In genomic region chr10:59323100-59323487, GRCm38 (mm10) we compare ENCODE assay signal across 8 mouse cellular contexts. TPM values are rescaled to one million over a fixed set of nuclear protein-coding genes. Genes with fewer than 3 reads are reported as not detected.
DNase-seq lines count a peak whose midpoint lies in the region; ATAC-seq and TF ChIP-seq lines count a peak whose summit lies in the region.

Gene P4ha1, plus strand, starts transcription at chr10:59323296.

- peak; percentile 99 for DNase-seq in forebrain, embryonic 14.5 days (ENCODE audit: low spot score)
- peak; percentile 99 to 100 for DNase-seq in heart, postnatal 14 days
- DNase-seq in layer of hippocampus, adult 11-12 months (ENCODE audit: low spot score) = peak; percentile 99
- DNase-seq in lung, adult 18-20 months = peak; percentile 99
- peak; percentile 98 for DNase-seq in testis, postnatal 14 days (ENCODE audit: low spot score)

- H3K36me3 ChIP-seq in ES-Bruce4 (ENCODE audit: control insufficient read depth, insufficient read depth, low read length, poor library complexity, severe bottlenecking) = no peaks in the 10 kb centered on the region
- no peaks in the 10 kb centered on the region for H3K36me3 ChIP-seq in forebrain, embryonic 14.5 days (ENCODE audit: control insufficient read depth, insufficient read depth, low read length)
- H3K36me3 ChIP-seq in neural tube, embryonic 15.5 days = no peaks in the 10 kb centered on the region

- H3K4me3 ChIP-seq in ES-Bruce4 (ENCODE audit: low read depth, low read length) = peak within 1 kb of the TSS; percentile 77
- H3K4me3 ChIP-seq in forebrain, embryonic 14.5 days (ENCODE audit: low read depth, low read length) = peak within 1 kb of the TSS; percentile 84
- H3K4me3 ChIP-seq in neural tube, embryonic 15.5 days (replicated peaks) = peak within 1 kb of the TSS; percentile 64

- H3K9me3 ChIP-seq in ES-Bruce4 (replicated peaks; ENCODE audit: control insufficient read depth, insufficient read depth, low read length, poor library complexity, severe bottlenecking) = no peaks in the 10 kb centered on the region
- H3K9me3 ChIP-seq in forebrain, embryonic 14.5 days (replicated peaks; ENCODE audit: control insufficient read depth, low read length) = no peaks in the 10 kb centered on the region
- H3K9me3 ChIP-seq in neural tube, embryonic 15.5 days (replicated peaks) = no peaks in the 10 kb centered on the region

- peak; percentile 61 for TF ChIP-seq CTCF in ES-Bruce4 (IDR thresholded peaks at IDR 0.05; ENCODE audit: low read depth, low read length)

- 0% methylated on average over 36 of the region's 39 CpGs for WGBS in forebrain, embryonic 14.5 days
- under 1% methylated on average over 38 of the region's 39 CpGs for WGBS in neural tube, embryonic 15.5 days

- no peaks in the 10 kb centered on the region for H3K27me3 ChIP-seq in ES-Bruce4 (ENCODE audit: control insufficient read depth, insufficient read depth, low read length, poor library complexity, severe bottlenecking)
- no peaks in the 10 kb centered on the region for H3K27me3 ChIP-seq in forebrain, embryonic 14.5 days (replicated peaks; ENCODE audit: control insufficient read depth, insufficient read depth, low read length)
- H3K27me3 ChIP-seq in neural tube, embryonic 15.5 days (replicated peaks) = no peaks in the 10 kb centered on the region

- peak; percentile 76; the same call in 1 of the 2 replicates for TF ChIP-seq EP300 in ES-Bruce4 (IDR thresholded peaks at IDR 0.05; ENCODE audit: insufficient read depth, low read depth, low read length)

- ATAC-seq in cerebellum, adult (ENCODE audit: insufficient number of reproducible peaks, low FRiP score, low TSS enrichment) = peak; percentile 98
- peak; percentile 99 for ATAC-seq in forebrain, embryonic 14.5 days
- peak; percentile 99 for ATAC-seq in neural tube, embryonic 15.5 days (ENCODE audit: low FRiP score)

- H3K27ac ChIP-seq in ES-Bruce4 (ENCODE audit: insufficient read depth, low read length) = no peak within 1 kb of the TSS
- peak within 1 kb of the TSS; percentile 92 for H3K27ac ChIP-seq in forebrain, embryonic 14.5 days (ENCODE audit: low read depth, low read length)
- H3K27ac ChIP-seq in neural tube, embryonic 15.5 days (replicated peaks) = peak within 1 kb of the TSS; percentile 92

- H3K4me2 ChIP-seq in forebrain, embryonic 14.5 days (ENCODE audit: low read length) = peak within 1 kb of the TSS; percentile 94
- H3K4me2 ChIP-seq in neural tube, embryonic 15.5 days = peak within 1 kb of the TSS; percentile 78

- H3K9ac ChIP-seq in ES-Bruce4 (ENCODE audit: low read depth, poor library complexity, severe bottlenecking) = peak within 1 kb of the TSS; percentile 73
- peak within 1 kb of the TSS; percentile 89 for H3K9ac ChIP-seq in forebrain, embryonic 14.5 days (ENCODE audit: low read length)
- H3K9ac ChIP-seq in neural tube, embryonic 15.5 days (replicated peaks) = peak within 1 kb of the TSS; percentile 74

- H3K4me1 ChIP-seq in ES-Bruce4 (ENCODE audit: control insufficient read depth, insufficient read depth, low read length) = no peaks in the 10 kb centered on the region
- peaks cover 8% of the 10 kb centered on the region; the same call in 1 of the 2 replicates for H3K4me1 ChIP-seq in forebrain, embryonic 14.5 days (ENCODE audit: control insufficient read depth, insufficient read depth, low read length)
- H3K4me1 ChIP-seq in neural tube, embryonic 15.5 days = peaks cover 22% of the 10 kb centered on the region

- peak; percentile 89 for TF ChIP-seq POLR2A in ES-Bruce4 (IDR thresholded peaks at IDR 0.05; ENCODE audit: insufficient read depth, low read length)

- intact Hi-C loops in heart, postnatal 14 days (cut with DNase I) = no loop called here

RNA-seq across cellular contexts. Expression of gene P4ha1, which starts in this region (rescaled TPM):
- 45.1 and 46.3 TPM in 2 replicates for polyA plus RNA-seq in ES-Bruce4 (2011; ENCODE audit: insufficient read depth, insufficient read length, low read depth, missing spikeins)
- polyA plus RNA-seq in forebrain, embryonic 14.5 days (2014; fragmentation: Nextera tagmentation; extraction: Ambion mirVana) = 23.8 and 29.2 TPM in 2 replicates
- total RNA-seq in heart, postnatal 14 days (2021) = 10 to 100 TPM; 24.5 to 34.7 TPM
- 31.1 and 36.4 TPM in 2 replicates for polyA plus RNA-seq in neural tube, embryonic 15.5 days (2015; fragmentation: Nextera tagmentation; extraction: Ambion mirVana)
